Mouse (Mus musculus): ENCODE measurements around the gene Stn1.

DNA sequence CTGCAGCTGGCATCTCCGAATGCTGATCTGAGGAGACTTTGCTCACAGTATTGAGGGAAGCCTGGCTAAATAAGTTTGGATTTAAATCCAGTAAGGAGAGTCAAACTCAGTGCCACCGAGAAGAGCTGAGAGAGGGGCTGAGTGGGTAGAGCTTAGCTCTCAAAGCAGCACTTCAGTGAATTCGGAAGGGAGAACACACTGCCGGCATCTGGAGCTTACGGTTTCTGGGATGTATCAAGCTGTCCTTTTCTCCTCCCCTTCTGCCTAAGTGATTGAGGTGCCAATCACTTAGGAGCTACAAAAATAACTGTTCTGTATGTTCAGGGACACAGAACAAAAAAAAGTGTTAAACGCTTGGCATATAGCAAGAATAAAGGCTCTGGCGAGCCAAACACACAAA, 5.1 kb upstream of the Stn1 start:
- TF ChIP-seq FLI1 (IDR thresholded peaks at IDR 0.05; ENCODE audit: low read length) (no peak), GATA1 (IDR thresholded peaks at IDR 0.05; ENCODE audit: borderline replicate concordance, low read length) (no peak)
